Mouse (Mus musculus): Measurements from ENCODE around the gene Wfdc6a. TPM values are rescaled to one million over a fixed set of nuclear protein-coding genes. Genes with fewer than 3 reads are reported as not detected.
"Not testable (repeated sequence)": the region's sequence is repeated elsewhere in the genome, so short reads cannot be mapped to it uniquely, and the experiment has no call there.

Gene Wfdc6a
- polyA plus RNA-seq, 1 experiment: 25.0 TPM

- H3K27ac ChIP-seq (ENCODE audit: control insufficient read depth, insufficient read depth, low read depth, low read length): no peak overlapping the region
- H3K36me3 ChIP-seq (ENCODE audit: control insufficient read depth, insufficient read depth, low read length): no peaks in the 10 kb centered on the region
- H3K4me3 ChIP-seq (ENCODE audit: control insufficient read depth, low read depth, low read length): no peak overlapping the region
- H3K27me3 ChIP-seq (ENCODE audit: control insufficient read depth, insufficient read depth, low read length): no peaks in the 10 kb centered on the region
- H3K4me1 ChIP-seq (ENCODE audit: control insufficient read depth, insufficient read depth, low read length): no peaks in the 10 kb centered on the region
- TF ChIP-seq CTCF (IDR thresholded peaks at IDR 0.05; ENCODE audit: control insufficient read depth, insufficient read depth, insufficient replicate concordance, low read depth, low read length) (peak; percentile 69; the same call in 1 of the 2 replicates), POLR2A (IDR thresholded peaks at IDR 0.05; ENCODE audit: control insufficient read depth, low read depth, low read length) (no peak)
Observed at GRCm38 (mm10) chr2:164603482-164603881, 18.2 kb upstream of the Wfdc6a start.

- Histone ChIP-seq H3K36me3 (ENCODE audit: control insufficient read depth, insufficient read depth, low read length) (no peaks in the 10 kb centered on the region), H3K4me1 (ENCODE audit: control insufficient read depth, insufficient read depth, low read length) (no peaks in the 10 kb centered on the region), H3K27me3 (ENCODE audit: control insufficient read depth, insufficient read depth, low read length) (no peaks in the 10 kb centered on the region), H3K27ac (ENCODE audit: control insufficient read depth, insufficient read depth, low read depth, low read length) (no peak overlapping the region), H3K4me3 (ENCODE audit: control insufficient read depth, low read depth, low read length) (no peak overlapping the region)
- TF ChIP-seq POLR2A (IDR thresholded peaks at IDR 0.05; ENCODE audit: control insufficient read depth, low read depth, low read length): no peak
- TF ChIP-seq CTCF (IDR thresholded peaks at IDR 0.05; ENCODE audit: control insufficient read depth, insufficient read depth, insufficient replicate concordance, low read depth, low read length): peak; percentile 28; the same call in 1 of the 2 replicates
Observed at GRCm38 (mm10) chr2:164600179-164600578, 14.9 kb upstream of the Wfdc6a start.

GRCm38 (mm10) chr2:164593494-164593893, 8.2 kb upstream of the Wfdc6a start, which contains the start of gene Eppin:
TSS of gene Eppin (minus strand) at chr2:164593594.
- H3K27ac ChIP-seq (ENCODE audit: control insufficient read depth, insufficient read depth, low read depth, low read length): peak within 1 kb of the TSS; percentile 83
- TF ChIP-seq CTCF (IDR thresholded peaks at IDR 0.05; ENCODE audit: control insufficient read depth, insufficient read depth, insufficient replicate concordance, low read depth, low read length): no peak
- no peak for TF ChIP-seq POLR2A (IDR thresholded peaks at IDR 0.05; ENCODE audit: control insufficient read depth, low read depth, low read length)
- no peak within 1 kb of the TSS for H3K4me3 ChIP-seq (ENCODE audit: control insufficient read depth, low read depth, low read length)
- peaks cover 13% of the 10 kb centered on the region for H3K4me1 ChIP-seq (ENCODE audit: control insufficient read depth, insufficient read depth, low read length)
- H3K36me3 ChIP-seq (ENCODE audit: control insufficient read depth, insufficient read depth, low read length): no peaks in the 10 kb centered on the region
- H3K27me3 ChIP-seq (ENCODE audit: control insufficient read depth, insufficient read depth, low read length): no peaks in the 10 kb centered on the region

DNA sequence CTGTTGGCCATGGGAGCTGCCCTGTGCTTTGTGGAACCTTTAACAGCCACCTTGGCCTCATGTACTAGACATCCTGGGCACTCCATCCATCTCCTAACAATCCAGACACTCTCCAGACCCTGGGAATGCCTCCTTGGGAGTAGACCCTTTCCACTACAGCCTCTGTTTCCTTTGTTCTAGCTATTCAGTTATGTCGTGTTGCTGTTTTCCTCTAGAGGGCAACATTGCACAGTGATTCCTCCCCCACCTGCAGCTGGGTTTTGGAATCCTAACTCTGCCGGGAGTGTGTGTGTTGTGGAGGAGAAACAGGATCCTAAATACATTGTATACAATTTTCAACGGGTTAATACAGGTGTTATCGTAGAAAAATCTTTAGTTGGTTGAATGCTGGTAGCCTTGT, 6.8 kb upstream of the Wfdc6a start:
- no peaks in the 10 kb centered on the region for H3K36me3 ChIP-seq (ENCODE audit: control insufficient read depth, insufficient read depth, low read length)
- peaks cover 13% of the 10 kb centered on the region for H3K4me1 ChIP-seq (ENCODE audit: control insufficient read depth, insufficient read depth, low read length)
- no peaks in the 10 kb centered on the region for H3K27me3 ChIP-seq (ENCODE audit: control insufficient read depth, insufficient read depth, low read length)
- peak overlapping the region; percentile 83 for H3K27ac ChIP-seq (ENCODE audit: control insufficient read depth, insufficient read depth, low read depth, low read length)
- TF ChIP-seq POLR2A (IDR thresholded peaks at IDR 0.05; ENCODE audit: control insufficient read depth, low read depth, low read length) (no peak), CTCF (IDR thresholded peaks at IDR 0.05; ENCODE audit: control insufficient read depth, insufficient read depth, insufficient replicate concordance, low read depth, low read length) (peak; percentile 39; the same call in 1 of the 2 replicates)
- H3K4me3 ChIP-seq (ENCODE audit: control insufficient read depth, low read depth, low read length): no peak overlapping the region

- H3K4me1 ChIP-seq (ENCODE audit: control insufficient read depth, insufficient read depth, low read length); H3K27me3 ChIP-seq (ENCODE audit: control insufficient read depth, insufficient read depth, low read length); H3K27ac ChIP-seq (ENCODE audit: control insufficient read depth, insufficient read depth, low read depth, low read length); H3K36me3 ChIP-seq (ENCODE audit: control insufficient read depth, insufficient read depth, low read length); H3K4me3 ChIP-seq (ENCODE audit: control insufficient read depth, low read depth, low read length): not testable (repeated sequence)
Observed at GRCm38 (mm10) chr2:164573359-164573758, 11.9 kb downstream of the Wfdc6a start, which contains the start of gene Spint3. TSS of gene Spint3 (minus strand) at chr2:164573459.

GRCm38 (mm10) chr2:164567460-164567859, 17.8 kb downstream of the Wfdc6a start:
- Histone ChIP-seq H3K27me3 (ENCODE audit: control insufficient read depth, insufficient read depth, low read length) (0 out of 2 replicates have a peak, but pooled peaks cover 2% of the 10 kb centered on the region), H3K4me3 (ENCODE audit: control insufficient read depth, low read depth, low read length) (no peak overlapping the region), H3K27ac (ENCODE audit: control insufficient read depth, insufficient read depth, low read depth, low read length) (no peak overlapping the region), H3K36me3 (ENCODE audit: control insufficient read depth, insufficient read depth, low read length) (no peaks in the 10 kb centered on the region), H3K4me1 (ENCODE audit: control insufficient read depth, insufficient read depth, low read length) (peaks cover 6% of the 10 kb centered on the region)
- TF ChIP-seq POLR2A (IDR thresholded peaks at IDR 0.05; ENCODE audit: control insufficient read depth, low read depth, low read length) (no peak), CTCF (IDR thresholded peaks at IDR 0.05; ENCODE audit: control insufficient read depth, insufficient read depth, insufficient replicate concordance, low read depth, low read length) (no peak)

DNA sequence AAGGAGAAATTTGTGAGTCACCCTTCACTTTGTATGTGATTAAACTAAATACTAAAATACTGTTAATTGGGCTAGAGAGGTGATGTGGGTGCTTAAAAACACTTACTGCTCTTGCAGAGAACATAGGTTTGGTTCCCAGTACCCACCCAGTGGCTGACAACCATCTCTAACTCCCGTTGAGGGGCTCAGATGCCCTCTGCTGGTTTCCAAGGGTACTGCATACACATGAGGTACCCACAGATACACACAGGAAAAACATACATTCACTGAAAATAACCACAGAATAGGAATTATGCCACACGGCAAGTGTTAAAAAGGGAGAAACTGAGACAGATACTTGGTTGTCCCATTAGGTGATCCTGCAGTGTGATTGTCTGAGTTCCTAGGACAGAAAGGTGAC, 18.2 kb downstream of the Wfdc6a start:
- no peak for TF ChIP-seq POLR2A (IDR thresholded peaks at IDR 0.05; ENCODE audit: control insufficient read depth, low read depth, low read length)
- peak; percentile 60; the same call in 1 of the 2 replicates for TF ChIP-seq CTCF (IDR thresholded peaks at IDR 0.05; ENCODE audit: control insufficient read depth, insufficient read depth, insufficient replicate concordance, low read depth, low read length)
- Histone ChIP-seq H3K27me3 (ENCODE audit: control insufficient read depth, insufficient read depth, low read length) (0 out of 2 replicates have a peak, but pooled peaks cover 2% of the 10 kb centered on the region), H3K4me3 (ENCODE audit: control insufficient read depth, low read depth, low read length) (no peak overlapping the region), H3K27ac (ENCODE audit: control insufficient read depth, insufficient read depth, low read depth, low read length) (no peak overlapping the region), H3K4me1 (ENCODE audit: control insufficient read depth, insufficient read depth, low read length) (peaks cover 6% of the 10 kb centered on the region), H3K36me3 (ENCODE audit: control insufficient read depth, insufficient read depth, low read length) (no peaks in the 10 kb centered on the region)

- Histone ChIP-seq H3K36me3 (ENCODE audit: control insufficient read depth, insufficient read depth, low read length) (no peaks in the 10 kb centered on the region), H3K27ac (ENCODE audit: control insufficient read depth, insufficient read depth, low read depth, low read length) (no peak overlapping the region), H3K27me3 (ENCODE audit: control insufficient read depth, insufficient read depth, low read length) (0 out of 2 replicates have a peak, but pooled peaks cover 2% of the 10 kb centered on the region), H3K4me1 (ENCODE audit: control insufficient read depth, insufficient read depth, low read length) (peaks cover 6% of the 10 kb centered on the region), H3K4me3 (ENCODE audit: control insufficient read depth, low read depth, low read length) (no peak overlapping the region)
- TF ChIP-seq CTCF (IDR thresholded peaks at IDR 0.05; ENCODE audit: control insufficient read depth, insufficient read depth, insufficient replicate concordance, low read depth, low read length): no peak
- TF ChIP-seq POLR2A (IDR thresholded peaks at IDR 0.05; ENCODE audit: control insufficient read depth, low read depth, low read length): no peak
Observed at GRCm38 (mm10) chr2:164564346-164564745, 20.9 kb downstream of the Wfdc6a start.

Data from testis, adult 2 months (tissue).